Mouse (Mus musculus) myocyte (in vitro differentiated cells): ENCODE data around the gene Chrm4.

ENCODE experiments used
- CEBPB ChIP-seq: IDR thresholded peaks from 2 replicates; pipeline ENCODE4 v1.6.1; 2011; ENCODE audit warnings: mild to moderate bottlenecking, moderate library complexity; ENCODE audit not compliant: poor library complexity, insufficient read depth, severe bottlenecking
- MYOG ChIP-seq, 3 experiments: IDR thresholded peaks; one replicate each; pipeline ENCODE4 v1.6.1; 2011; ENCODE audit warnings: control low read depth in 2 of 3, low read depth in 2 of 3, mild to moderate bottlenecking in 2 of 3; ENCODE audit not compliant: insufficient read length in 2 of 3, control insufficient read depth in 1 of 3, insufficient read depth in 1 of 3
- POLR2A ChIP-seq: IDR thresholded peaks from one replicate; pipeline ENCODE4 v1.6.1; 2011; ENCODE audit warnings: low read depth, mild to moderate bottlenecking, control low read depth, moderate library complexity; ENCODE audit not compliant: insufficient read length
- POLR2AphosphoS2 ChIP-seq: IDR thresholded peaks from one replicate; pipeline ENCODE4 v1.6.1; 2011; ENCODE audit warnings: low read depth, control low read depth; ENCODE audit not compliant: insufficient read length
- TCF12 ChIP-seq: IDR thresholded peaks from one replicate; pipeline ENCODE4 v1.6.1; 2011; ENCODE audit warnings: mild to moderate bottlenecking, control low read depth; ENCODE audit not compliant: poor library complexity, insufficient read depth, severe bottlenecking
- TCF3 ChIP-seq: IDR thresholded peaks from one replicate; pipeline ENCODE4 v1.6.1; 2011; ENCODE audit warnings: low read depth, control low read depth; ENCODE audit not compliant: insufficient read length
- USF1 ChIP-seq: IDR thresholded peaks from one replicate; pipeline ENCODE4 v1.6.1; 2011; ENCODE audit warnings: low read depth, mild to moderate bottlenecking, control low read depth, moderate library complexity

DNA sequence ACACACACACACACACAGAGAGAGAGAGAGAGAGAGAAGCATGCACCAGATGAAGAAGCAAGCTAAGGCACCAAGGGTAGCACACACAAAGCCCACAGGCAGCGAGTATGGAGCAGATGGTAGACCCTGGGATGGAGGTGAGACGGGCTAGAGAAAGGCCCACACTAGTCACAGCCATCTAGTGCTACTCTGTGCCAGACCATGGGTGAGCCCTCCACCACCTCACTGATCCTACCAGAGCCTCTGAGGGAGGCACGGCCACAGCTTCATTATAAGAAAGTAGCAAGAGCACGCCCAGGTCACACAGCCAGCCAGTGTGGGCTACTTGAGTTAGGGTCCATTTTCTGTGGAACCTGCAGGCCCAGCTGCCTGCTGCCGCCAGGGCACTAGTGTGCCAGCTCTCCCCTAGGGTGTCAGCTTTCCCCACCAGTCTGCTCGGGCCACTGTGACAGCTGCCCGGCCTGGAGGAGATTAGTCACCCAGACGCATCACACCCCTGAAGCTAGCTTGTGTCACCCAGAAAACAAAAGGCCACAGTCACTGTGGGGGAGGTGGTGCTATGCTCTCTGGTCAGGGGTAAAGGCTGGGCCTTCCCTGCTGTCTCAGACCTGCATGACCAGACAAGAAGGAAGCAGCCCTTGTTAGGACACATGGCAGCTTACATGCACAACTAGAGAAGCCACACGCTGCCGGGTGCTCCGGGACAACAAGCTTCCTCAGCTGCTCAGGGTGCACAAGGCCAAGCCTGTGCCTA lies 20.5 kb downstream of the Chrm4 start:
- TF ChIP-seq MYOG (IDR thresholded peaks at IDR 0.05; ENCODE audit: control insufficient read depth in 1 of 3, insufficient read depth in 1 of 3, insufficient read length in 2 of 3, low read depth in 2 of 3) (peak; percentile 95 to 99 (median 98)), TCF3 (peak; percentile 81), USF1 (no peak), POLR2A (peak; percentile 63), POLR2AphosphoS2 (peak; percentile 69), CEBPB (no peak), TCF12 (peak; percentile 91)
